Comparison of ENCODE assay signal across 35 mouse cellular contexts in the genomic region with DNA sequence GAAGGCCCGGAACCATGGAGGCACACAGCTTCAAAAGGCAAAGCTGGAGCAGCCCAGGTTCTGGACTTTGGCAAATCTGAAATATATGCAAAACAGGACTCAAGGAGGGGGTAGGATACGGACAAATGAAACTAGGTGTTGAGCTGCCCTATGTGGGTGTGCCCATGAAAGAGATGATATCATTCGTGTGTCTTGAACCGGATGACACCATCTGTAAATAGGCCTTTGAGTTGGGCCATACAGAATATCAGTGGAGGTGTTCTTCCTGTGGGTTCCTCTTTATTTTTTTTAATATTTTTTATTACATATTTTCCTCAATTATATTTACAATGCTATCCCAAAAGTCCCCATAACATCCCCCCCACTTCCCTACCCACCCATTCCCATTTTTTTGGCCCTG.
"Had no signal": no experiment of that assay in that cellular context is flagged by ENCODE, and none has a peak within 500 bp of the region (broad histone marks: within the 10 kb centered on the region; RNA-seq: fewer than 3 reads in every experiment).

No protein-coding gene starts in this region.

- H3K4me2 ChIP-seq: heart, embryonic 11.5 days; heart, embryonic 12.5 days; heart, embryonic 13.5 days; heart, embryonic 15.5 days; hindbrain, embryonic 12.5 days; hindbrain, embryonic 13.5 days; hindbrain, embryonic 14.5 days; hindbrain, embryonic 15.5 days; intestine, embryonic 15.5 days; kidney, embryonic 15.5 days had no signal

- H3K9me3 ChIP-seq: heart, embryonic 10.5 days; heart, embryonic 12.5 days; heart, embryonic 13.5 days; heart, embryonic 15.5 days; hindbrain, embryonic 10.5 days; hindbrain, embryonic 12.5 days; hindbrain, embryonic 13.5 days; hindbrain, embryonic 15.5 days; intestine, embryonic 15.5 days; kidney, embryonic 15.5 days had no signal

- H3K27ac ChIP-seq: heart, embryonic 10.5 days; heart, embryonic 13.5 days; heart, embryonic 15.5 days; hindbrain, embryonic 10.5 days; hindbrain, embryonic 12.5 days; hindbrain, embryonic 13.5 days; hindbrain, embryonic 14.5 days; hindbrain, embryonic 15.5 days; hindbrain, postnatal 0 days; intestine, embryonic 15.5 days; kidney, embryonic 15.5 days; kidney, postnatal 0 days; layer of hippocampus, adult 2 months had no signal

- DNase-seq: heart, postnatal 10 days; heart, postnatal 14 days; heart, postnatal 36 days; heart, postnatal 4 days; kidney, adult 11 months; kidney, adult 18-20 months; kidney, adult 2 months; kidney, adult 8-10 months; kidney, adult 9 months; kidney, postnatal 10 days; kidney, postnatal 14 days; kidney, postnatal 25 days; kidney, postnatal 36 days; kidney, postnatal 4 days; layer of hippocampus, adult 9-11 months; layer of hippocampus, postnatal 36 days had no signal

- H3K27me3 ChIP-seq: heart, embryonic 12.5 days; heart, embryonic 13.5 days; heart, embryonic 15.5 days; hindbrain, embryonic 12.5 days; hindbrain, embryonic 13.5 days; hindbrain, embryonic 15.5 days; intestine, embryonic 15.5 days; kidney, embryonic 15.5 days had no signal

- ATAC-seq: hindbrain, embryonic 16.5 days; hindbrain, postnatal 0 days; inflammation-experienced regulatory T-cells, adult 6 months; intestine, embryonic 15.5 days; intestine, embryonic 16.5 days; intestine, postnatal 0 days had no signal

- H3K36me3 ChIP-seq: heart, embryonic 10.5 days; heart, embryonic 12.5 days; heart, embryonic 13.5 days; heart, embryonic 15.5 days; hindbrain, embryonic 10.5 days; hindbrain, embryonic 12.5 days; hindbrain, embryonic 13.5 days; hindbrain, embryonic 15.5 days; intestine, embryonic 15.5 days; kidney, embryonic 15.5 days had no signal

- H3K4me1 ChIP-seq: heart, embryonic 10.5 days; heart, embryonic 12.5 days; heart, embryonic 13.5 days; heart, embryonic 15.5 days; hindbrain, embryonic 10.5 days; hindbrain, embryonic 12.5 days; hindbrain, embryonic 13.5 days; hindbrain, embryonic 15.5 days; intestine, embryonic 15.5 days; kidney, embryonic 15.5 days had no signal

- H3K4me3 ChIP-seq: heart, embryonic 10.5 days; heart, embryonic 12.5 days; heart, embryonic 13.5 days; heart, embryonic 15.5 days; hindbrain, embryonic 10.5 days; hindbrain, embryonic 12.5 days; hindbrain, embryonic 13.5 days; hindbrain, embryonic 15.5 days; intestine, embryonic 15.5 days; kidney, embryonic 15.5 days; layer of hippocampus, adult 2 months had no signal

- H3K9ac ChIP-seq: heart, embryonic 12.5 days; heart, embryonic 13.5 days; heart, embryonic 15.5 days; hindbrain, embryonic 12.5 days; hindbrain, embryonic 13.5 days; hindbrain, embryonic 14.5 days; hindbrain, embryonic 15.5 days; intestine, embryonic 15.5 days; kidney, embryonic 15.5 days had no signal
